Mouse (Mus musculus): Measurements from ENCODE around the gene Nav2.

- TF ChIP-seq POLR2A (IDR thresholded peaks at IDR 0.05; ENCODE audit: extremely low read depth, insufficient read depth, low read length) (no peak), CTCF (IDR thresholded peaks at IDR 0.05; ENCODE audit: extremely low read depth, insufficient read depth, low read length) (no peak)
Observed at GRCm38 (mm10) chr7:49172926-49173325, 264.4 kb downstream of the Nav2 start.

Measured in cortical plate, adult 2 months (tissue).